Mouse (Mus musculus) right cerebral cortex, adult 2 months (tissue): ENCODE data around the gene Bfar.
A peak's percentile ranks its signal among the peaks of the same experiment; 100 is the strongest.
"Not testable (repeated sequence)": the region's sequence is repeated elsewhere in the genome, so short reads cannot be mapped to it uniquely, and the experiment has no call there.

ENCODE experiments used
- DNase-seq, 2 experiments: peaks; one replicate each; pipeline ENCODE4 v3.0.0; 2021 to 2022; ENCODE audit warnings: low spot score in 2 of 2

Gene Bfar

DNA sequence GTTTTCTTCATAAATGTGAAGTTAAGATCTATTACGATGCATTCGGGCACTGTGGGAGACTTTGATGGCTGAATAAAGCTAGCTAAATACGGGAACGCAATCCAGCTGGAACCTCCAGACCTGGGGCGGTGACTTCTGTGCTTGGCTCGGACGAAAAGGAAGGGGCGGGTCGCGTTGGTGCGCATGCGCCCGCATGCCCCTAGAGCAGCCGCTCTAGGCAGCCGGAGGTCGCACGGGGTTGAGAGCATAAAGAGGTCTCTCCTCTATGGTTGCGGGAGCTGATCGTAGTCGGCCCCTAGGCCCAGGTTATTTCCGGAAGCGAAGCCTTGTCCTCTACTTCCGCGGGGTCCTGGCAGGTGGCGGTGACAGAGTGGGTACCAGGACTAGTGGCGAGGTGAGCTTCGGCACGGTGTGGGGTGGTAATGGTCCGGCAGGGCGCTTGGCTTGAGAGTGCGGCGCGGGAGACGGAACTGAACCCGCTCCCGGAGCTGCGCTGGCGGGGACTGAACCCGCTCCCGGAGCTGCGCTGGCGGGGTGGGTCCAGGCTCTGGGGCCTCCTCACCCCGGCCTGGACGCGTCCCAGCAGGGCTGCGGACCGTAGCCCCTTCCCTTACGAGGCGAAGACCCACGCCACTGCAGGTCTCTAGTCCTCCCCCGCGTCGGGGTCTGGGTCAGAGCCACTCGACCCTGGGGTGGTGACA is at the start of gene Bfar, which contains the start of gene 3110001I22Rik:
Gene Bfar, plus strand, starts transcription at position 174 of the 701 bp plus-strand sequence.
Gene 3110001I22Rik, plus strand, starts transcription at position 245 of the 701 bp plus-strand sequence.
- peak; percentile 84 to 86 for DNase-seq

DNA sequence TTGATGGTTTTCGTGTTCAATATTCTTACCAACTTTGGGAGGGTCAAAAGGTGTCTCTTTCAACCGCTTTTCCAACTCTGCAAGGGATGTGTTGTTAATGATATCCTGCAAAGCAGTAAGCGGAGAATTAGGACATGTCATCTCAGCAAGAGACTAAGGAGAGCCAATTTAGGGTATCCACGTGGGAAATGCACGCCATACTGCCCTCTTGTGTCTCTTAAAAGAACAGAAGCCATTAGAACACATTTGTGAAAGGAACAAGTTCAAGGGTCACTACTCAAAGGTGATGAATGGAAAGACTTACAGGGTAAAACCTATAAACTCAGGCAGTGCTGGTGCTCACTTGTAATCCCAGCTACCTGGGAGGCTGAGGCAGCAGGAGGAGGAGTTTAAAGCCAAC is 43.3 kb upstream of the Bfar start:
- DNase-seq = no peak

DNA sequence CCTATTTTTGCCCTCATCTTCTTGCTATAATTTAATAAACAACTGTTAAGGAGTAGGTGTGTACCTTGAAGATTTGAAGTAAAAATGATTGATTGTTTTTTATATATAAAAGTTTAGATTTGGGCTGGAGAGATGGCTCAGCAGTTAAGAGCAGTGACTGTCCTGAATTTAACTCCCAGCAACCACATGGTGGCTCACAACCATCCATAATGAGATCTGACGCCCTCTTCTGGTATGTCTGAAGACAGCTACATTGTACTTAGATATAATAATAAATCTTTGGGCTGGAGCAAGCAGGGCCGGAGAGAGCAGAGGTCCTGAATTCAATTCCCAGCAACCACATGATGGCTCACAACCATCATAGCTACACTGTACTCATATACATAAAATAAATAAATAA is 33.5 kb upstream of the Bfar start:
- not testable (repeated sequence) for DNase-seq

DNA sequence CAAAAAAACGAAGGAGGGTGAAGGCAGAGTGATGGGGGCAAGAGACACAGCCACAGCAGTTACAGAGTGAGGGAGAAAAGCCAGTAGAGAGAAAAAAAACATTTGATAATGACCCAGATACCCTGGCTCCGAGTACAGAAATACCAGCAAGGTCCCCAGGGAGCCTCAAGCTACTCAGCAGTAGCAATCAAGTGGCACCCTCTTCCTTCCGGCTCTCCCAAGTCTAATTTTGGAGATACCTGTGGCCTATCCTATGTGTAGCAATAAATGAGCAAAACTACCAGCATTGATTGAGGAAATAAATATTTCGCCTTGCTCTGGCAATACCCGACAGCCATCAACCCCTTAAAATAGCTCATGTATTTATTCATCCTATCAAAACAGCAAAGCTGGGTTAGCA is 32.1 kb upstream of the Bfar start:
- DNase-seq = no peak

DNA sequence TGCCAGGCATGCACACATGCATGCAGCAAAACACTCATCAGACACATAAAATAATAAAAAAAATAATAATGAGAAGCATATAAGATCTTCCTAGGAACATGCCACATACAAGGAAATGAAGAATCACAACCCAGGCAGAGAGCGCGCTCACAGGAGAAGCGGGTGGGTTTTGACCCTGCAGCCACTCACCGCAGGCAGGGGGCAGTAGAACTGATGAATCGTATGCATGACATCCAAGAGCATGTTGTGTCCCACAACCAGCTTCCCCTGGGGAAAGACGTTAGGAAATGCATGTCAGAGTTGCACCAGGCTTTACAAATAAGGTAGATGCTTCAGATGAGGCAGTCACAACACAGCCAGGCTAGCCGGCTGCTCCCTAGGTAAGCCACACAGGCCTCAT is 31.6 kb upstream of the Bfar start:
- DNase-seq = no peak

DNA sequence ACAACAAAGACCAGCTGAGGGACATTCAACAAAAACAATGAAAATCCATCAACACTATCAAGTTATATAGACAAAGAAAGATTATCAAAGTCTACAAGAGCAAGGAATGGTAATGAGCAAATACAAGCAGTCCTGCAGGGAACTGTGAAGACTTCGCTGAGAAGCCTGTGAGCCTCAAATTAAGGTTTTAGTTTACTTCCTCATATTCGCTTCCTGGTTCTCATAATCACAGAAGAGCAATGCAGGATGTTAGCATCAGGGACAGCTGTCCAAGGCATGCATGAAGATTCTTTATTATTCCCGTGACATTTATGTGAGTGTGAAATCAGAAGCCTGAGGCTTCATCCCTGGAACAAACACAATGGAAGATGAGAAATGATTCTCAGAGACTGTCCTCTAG is 27.2 kb upstream of the Bfar start:
- no peak for DNase-seq

DNA sequence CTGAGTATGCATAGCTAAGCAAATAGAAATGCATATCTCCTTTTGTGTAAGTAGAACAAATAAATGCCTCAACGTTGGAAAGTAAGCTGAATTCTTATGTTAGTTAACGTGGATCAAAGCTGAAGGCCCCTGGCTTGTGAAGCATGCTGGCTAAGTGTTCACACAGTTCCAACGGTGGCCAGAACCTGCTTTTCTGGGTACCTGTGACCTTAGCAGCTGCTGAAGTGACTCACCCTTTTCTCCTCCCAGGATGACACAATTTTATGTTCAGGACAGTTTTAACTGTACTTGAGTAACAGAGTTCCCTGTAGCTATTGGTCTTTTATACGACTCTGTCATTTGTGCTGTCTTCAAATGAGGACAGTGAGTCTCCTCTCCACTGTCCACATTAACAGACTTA is 25.7 kb upstream of the Bfar start:
- no peak for DNase-seq

DNA sequence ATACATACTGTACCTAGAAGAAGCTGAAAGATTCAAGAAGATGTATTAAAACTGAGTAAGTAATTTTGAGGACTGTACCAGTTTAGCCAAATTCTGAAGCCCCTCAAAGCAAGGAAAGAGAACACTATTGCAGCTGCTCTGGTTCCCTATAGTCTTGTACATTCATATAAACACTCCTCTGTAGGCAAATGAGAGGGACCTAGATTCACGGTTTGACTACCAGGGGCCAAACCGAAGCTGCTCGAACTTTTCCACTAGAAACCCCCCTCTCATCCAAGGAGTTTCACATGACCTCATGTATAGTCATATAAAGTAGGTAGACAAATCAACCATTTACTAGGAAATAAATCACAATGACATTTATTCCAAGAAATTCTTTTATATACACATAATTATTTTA is 12.8 kb upstream of the Bfar start:
- no peak for DNase-seq

DNA sequence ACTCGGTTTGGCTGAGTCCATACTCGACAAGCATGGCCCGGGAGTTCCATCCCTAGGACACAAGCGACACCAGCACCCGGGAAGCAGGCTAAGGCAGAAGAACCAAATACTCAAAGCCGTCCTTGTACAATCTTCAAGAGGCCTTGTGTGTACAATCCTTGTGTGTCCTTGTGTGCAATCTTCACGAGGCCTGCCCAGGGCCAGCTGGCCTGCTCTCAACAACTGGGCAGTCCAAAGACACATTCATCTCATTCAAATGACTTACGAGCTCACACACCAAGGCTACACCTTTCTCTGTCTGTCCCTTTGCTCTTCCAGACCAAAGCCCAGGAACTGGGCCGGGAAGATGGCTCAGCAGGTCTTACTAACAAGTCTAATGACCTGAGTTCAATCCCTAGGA is 10.9 kb upstream of the Bfar start:
- DNase-seq = no peak

DNA sequence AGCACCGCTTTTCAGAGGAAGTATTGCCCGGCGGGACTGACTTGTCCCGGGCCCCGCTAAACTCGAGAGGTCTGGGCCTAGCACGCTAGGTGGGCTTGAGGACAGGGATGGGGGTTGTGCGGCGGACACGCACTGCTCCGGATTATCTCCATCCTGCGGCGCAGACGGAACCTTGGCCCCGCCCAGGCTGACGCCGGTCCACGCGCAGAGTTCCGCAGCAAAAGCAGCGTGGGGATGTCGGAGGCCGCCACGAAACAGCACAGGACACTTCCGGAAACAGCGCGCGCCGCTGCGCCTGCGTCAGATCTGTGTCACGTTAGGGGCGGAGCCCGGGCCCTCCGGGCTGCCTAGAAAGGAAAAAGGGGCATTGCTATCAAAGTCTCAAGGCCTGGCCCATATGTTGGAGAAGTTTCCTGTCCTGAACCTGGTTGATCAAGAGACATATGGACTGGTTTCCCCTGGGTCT is 3.7 kb upstream of the Bfar start, which contains the start of gene Parn:
Gene Parn, minus strand, starts transcription at position 293 of the 466 bp plus-strand sequence.
- DNase-seq = peak; percentile 95 to 96

DNA sequence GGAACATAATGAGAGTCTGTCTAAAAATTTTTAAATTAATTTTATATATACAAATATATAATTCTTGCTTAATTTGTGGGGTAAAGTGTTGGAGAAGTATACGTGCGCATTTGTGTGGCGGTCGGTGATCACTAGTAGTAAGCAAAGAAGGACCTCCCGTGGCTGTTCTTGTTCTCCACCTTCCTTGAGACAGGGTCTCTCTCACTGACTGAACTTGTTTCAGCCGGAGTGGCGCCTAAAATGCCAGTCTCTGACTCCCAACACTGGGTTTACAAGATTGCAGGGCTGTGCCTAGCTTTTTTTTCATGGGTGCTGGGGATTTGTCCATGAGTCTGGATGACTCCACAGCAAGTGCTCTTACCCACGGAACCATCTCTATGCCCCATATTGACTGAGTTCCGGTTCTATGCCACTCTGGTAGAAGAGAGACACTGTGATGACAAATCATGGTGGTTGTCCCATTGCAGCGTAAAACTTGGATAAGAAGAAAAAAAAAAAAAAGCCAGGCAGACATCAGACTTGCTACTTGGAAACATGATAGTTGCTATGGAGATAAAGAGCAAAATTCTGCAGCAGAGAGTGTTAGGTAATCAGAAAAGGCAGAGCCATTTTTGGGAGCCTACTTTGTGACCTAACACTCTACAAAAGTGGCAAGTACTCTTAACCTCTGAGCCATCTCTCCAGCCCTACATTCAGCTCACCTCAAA is 3.1 kb upstream of the Bfar start:
- DNase-seq = no peak

DNA sequence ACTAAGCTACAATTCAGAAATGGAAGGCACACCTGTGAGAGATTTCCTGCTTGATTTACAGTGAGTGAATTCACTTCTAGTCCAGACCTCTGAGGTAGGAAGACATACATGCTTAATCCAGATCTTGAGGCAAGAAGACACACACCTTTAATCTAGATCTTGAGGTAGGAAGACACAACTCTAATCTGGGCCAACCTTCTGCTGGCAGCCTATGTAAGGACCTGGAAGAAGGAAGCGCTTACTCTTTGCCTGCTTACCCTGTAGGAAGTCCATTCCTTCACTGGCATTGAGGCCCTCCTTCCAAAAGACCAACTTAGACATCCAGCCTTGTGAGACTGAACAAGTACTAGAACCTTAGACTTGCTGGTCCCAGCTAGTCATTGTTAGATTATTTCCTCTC is 2.4 kb upstream of the Bfar start:
- no peak for DNase-seq

DNA sequence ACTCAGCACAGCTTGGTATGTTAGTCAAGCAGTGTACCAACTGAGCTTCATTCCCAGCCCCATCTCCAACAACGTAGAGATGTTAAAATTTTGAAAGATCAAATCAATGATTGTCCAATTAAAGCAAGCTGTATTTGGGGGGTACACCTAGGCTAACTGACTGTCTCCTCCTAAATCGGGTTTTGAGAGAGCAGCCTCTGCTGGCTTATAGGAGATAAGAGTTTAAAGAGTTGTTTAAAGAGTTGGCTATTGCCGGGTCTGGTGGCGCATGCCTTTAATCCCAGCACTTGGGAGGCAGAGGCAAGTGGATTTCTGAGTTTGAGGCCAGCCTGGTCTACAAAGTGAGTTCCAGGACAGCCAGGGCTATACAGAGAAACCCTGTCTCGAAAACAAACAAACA is 762 bp upstream of the Bfar start:
- DNase-seq = not testable (repeated sequence)

DNA sequence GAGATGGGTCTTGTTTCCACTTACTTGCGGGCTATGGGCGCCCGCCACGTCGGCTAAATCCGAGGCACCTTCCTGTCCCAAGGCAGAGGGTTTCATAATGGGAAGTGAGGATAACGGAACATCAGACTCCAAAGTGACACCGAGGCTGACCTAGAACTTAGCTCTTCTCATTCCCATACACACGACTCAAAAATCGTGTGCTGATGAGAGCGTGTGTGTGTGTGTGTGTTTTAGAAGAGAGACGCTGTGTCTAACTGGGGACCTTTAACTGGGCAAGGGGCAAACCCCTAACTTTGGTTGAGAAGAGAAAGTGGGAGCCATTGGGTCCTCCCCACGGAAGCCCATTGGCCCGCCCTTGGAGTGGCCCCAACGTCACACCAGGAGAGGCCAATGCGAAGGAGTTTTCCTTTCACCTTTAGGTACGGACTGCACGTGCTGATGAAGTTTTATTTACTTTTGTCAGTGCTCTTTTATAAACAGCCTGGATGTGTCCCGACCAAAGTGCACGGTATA is 784 bp downstream of the Bfar start:
- peak; percentile 19 to 22 for DNase-seq

DNA sequence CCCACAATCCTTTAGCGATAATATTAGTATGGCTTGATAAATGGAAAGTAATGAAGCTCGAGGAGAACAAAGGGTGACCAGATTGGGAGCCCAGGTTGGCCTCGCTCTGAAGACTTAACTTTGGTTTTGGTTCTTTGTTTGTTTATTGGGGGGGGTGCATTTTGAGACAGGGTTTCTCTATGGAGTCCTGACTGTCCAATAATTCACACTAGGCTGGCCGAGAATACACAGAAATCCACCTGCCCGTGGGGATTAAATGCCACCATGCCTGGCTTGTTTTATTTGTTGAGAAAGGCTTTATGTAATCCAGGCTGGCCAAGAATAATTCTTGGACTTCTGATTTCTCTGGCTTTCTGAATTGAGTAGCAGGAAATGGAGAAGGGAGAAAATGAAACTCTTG is 1.5 kb downstream of the Bfar start:
- no peak for DNase-seq

DNA sequence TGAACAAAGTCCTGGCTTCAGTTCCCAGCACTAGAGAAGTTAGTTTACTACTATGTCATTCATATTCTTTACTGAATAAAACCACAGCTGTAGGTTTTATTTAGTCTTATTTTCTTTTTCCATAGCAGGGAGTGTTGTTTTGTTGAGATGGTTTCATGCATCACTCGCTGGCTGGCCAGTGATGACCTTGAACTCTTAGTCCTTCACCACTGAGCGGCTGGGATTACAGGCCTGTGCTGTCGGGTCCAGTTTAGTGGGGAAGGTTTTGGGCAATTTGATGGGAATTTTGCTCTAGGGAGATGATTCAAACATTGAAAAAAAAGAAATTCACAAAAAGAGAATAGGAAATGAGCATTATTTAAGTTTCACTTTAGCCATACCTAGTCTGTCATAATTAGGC is 2.9 kb downstream of the Bfar start:
- DNase-seq = no peak

DNA sequence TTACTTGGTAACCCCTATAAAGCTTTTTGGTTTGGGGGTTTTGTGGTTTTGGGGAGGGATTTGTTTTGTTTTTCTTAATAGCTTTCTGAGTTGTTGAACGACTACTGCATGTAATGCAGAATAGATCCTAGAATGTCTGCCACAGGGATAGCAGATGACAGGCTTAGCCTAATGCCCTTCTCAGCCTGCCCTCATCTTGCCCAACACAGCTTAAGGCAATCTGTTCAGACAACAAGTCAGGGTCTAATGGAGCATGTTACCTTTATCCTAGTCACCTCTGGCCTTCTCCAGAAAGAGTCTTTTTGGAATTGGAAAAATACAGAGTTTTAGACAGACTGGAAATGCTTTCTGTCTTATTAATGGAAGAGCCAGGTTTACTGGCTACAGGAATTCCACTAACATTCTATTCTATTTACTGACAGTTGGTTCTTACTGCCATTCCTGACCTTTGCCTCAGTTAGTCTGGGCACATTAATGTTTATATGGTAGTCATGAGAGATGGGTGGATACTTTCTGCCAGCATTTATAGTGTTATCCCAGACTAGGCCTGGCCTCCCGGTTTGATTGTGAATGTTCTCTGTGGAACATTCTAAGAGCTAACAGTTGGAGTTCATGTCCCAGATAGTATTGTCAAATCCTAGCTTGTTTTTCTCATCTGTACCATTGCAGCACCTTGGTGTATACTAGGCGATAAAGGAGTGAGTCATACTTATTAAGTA is 7.1 kb downstream of the Bfar start:
- no peak for DNase-seq

DNA sequence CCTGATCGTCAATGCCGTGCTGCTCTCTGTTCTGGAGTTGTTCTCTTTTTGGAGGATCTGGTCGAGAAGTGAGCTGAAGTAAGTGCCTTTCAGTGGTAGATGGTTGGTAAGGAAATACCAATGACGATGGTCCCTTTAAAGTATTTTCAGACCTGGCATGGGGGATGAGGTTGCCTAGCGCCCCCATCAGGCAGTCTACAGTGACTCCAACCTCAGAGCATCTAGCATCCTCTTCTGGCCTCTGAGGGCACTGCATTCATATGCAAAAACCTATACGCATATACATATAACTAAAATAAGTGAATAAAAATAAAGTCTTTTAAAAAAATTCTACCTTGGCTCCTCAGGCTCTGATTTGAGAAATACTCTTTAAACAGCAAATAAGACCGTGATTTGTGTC is 27.3 kb downstream of the Bfar start:
- no peak for DNase-seq

DNA sequence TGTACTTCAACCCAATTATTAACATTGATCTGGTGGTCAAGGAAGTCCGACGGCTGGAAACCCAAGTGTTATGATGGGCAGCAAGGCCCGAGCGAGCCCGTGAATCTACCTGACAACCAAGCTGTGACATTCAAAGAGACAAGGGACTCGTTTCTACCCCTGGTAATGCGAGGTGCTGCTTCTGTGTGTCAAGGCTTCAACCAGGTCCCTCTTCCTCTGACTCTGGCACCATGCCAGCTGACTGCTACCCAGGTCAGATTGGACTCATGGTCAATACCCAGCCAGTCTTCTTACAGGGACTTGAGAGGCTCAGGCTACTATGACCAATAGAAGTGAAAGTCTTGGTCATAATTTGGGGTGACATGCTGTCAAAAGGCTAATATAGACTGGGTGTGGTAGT is 30.5 kb downstream of the Bfar start:
- no peak for DNase-seq

DNA sequence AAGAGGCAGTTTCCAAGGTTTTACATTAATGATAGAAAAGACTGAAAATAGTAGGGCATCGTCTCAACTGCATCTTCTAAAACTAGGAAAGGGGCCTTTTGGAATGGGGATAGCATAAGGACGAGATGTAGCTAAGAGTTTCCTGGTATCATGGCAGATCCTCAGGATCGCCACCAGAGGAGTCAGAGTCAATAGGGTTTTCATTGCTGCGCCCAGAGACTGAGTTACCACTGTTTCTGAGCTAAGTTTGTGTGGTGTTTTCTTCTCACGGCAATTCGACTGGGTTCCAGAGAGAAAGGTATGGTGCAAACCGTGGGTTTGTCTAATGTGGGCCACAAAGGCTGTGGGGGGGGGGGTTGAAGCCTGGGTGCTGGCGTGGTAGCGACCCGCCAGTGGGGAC is 33.0 kb downstream of the Bfar start:
- DNase-seq = no peak

DNA sequence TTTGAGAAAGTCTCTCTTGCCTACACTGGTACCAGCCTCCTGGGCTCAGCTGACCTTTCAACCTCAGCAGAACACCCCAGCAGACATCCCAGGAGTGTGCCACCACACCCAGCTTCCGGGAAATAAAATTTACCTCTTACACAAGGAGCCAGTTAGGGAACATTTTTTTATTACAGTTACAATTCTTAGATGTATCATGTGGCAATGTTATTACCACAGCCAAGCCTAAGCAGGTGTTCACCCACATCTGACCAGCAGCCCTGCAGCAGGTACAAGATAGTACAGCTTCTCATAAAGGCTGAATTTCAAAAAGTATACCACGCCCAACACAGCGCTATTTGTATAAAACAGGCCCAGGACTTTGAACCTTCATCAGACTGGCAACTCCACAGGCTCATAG is 43.3 kb downstream of the Bfar start:
- no peak for DNase-seq

DNA sequence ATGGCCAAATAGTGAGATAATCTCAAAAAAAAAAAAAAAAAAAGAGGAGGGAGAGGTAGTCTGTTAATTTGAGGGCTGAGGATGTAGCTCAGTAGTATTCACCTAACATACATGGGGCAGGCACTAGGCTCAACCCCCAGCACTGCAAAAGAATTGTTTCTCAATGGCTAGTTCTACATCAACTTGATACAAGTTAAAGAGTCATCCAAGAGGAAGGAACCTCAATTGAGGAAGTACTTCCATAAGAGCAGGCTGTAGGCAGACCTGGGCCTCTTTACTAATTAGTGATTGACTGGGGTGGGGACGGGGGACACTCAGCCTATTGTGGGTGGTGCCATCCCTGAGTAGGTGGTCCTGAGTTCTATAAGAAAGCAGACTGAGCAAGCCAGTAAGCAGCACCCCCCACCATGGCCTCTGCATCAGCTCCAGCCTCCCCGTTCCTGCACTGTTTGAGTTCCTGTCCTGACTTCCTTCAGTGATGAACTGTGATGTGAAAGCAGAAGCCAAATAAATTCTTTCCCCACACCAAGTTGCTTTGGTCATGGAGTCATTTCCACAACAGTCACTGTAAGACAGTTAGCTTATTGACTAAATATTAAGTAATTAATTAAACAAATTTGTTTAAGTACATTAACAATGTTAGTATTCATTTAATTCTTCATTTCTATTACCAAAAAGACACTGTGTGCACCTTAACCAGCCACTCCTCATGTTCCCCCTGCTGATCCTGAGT is 45.3 kb downstream of the Bfar start:
- no peak for DNase-seq
